Mouse (Mus musculus): ENCODE results near the gene Zc3h12d. TPM values are rescaled to one million over a fixed set of nuclear protein-coding genes. Genes with fewer than 3 reads are reported as not detected.
"Not testable (repeated sequence)": the region's sequence is repeated elsewhere in the genome, so short reads cannot be mapped to it uniquely, and the experiment has no call there.

Zc3h12d gene
- polyA plus RNA-seq, 1 experiment, result 1.2 TPM

GRCm38 (mm10) chr10:7871381-7872020 lies 39.2 kb downstream of the Zc3h12d start:
- DNase-seq (ENCODE audit: low read depth), result no peak

DNA sequence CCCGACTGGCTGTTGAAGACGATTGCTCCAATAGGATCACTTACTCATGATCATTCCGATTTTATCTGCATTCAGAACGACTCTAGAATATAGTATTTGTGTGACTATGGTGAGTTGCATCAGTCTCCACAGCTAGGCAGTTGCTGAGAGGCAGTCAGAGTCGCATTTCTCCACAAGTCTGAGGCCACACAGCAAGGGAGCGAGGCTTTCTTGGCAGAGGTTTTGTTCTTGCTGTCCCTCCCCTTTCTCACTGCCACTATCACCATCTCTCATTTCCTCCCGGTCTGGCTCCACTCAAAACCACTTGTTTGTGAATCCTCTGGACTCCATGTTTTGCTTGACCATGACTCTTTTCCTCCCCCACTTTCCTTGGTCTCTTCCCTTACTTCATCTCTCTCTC lies 41.9 kb downstream of the Zc3h12d start:
- DNase-seq (ENCODE audit: low read depth), result no peak

DNA sequence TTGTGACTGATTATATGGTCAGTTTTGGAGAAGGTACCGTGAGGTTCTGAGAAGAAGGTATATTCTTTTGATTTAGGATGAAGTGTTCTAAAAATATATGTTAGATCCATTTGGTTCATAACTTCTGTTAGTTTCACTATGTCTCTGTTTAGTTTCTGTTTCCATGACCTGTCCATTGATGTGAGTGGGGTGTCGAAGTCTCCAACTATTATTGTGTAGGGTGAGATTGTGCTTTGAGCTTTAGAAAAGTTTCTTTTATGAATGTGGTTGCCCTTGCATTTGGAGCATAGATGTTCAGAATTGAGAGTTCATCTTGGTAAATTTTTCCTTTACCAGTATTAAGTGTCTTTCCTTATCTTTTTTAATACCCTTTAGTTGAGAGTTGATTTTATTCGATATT lies 48.0 kb downstream of the Zc3h12d start:
- not testable (repeated sequence) for DNase-seq (ENCODE audit: low read depth)

DNA sequence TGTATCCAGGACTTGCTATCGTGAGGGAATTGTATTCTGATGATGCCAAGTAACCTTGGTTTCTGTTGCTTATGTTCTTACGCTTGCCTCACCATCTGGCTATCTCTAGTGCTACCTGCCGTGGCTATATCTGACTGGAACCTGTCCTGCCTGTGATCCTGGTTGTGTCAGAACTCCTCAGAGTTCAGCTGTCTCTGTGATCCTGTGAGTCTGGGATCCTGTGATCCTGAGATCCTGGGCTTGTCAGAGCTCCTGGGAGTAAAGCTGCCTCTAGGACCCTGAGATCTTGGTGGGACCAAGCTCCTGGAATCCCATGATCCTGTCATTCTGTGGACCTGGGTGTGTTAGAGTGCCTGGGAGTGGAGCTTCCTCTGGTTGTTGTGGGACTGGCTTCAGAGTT lies 49.7 kb downstream of the Zc3h12d start:
- no peak for DNase-seq (ENCODE audit: low read depth)

- no peak for DNase-seq (ENCODE audit: low read depth)
These were observed 51.3 kb downstream of the Zc3h12d start for GRCm38 (mm10) chr10:7883524-7883923.

- no peak for DNase-seq (ENCODE audit: low read depth)
These were observed 56.1 kb downstream of the Zc3h12d start for GRCm38 (mm10) chr10:7888256-7888868.

- no peak for DNase-seq (ENCODE audit: low read depth)
These were observed 68.7 kb downstream of the Zc3h12d start for GRCm38 (mm10) chr10:7900719-7901627.

GRCm38 (mm10) chr10:7904157-7904556 lies 71.9 kb downstream of the Zc3h12d start:
- DNase-seq (ENCODE audit: low read depth), result no peak

GRCm38 (mm10) chr10:7907151-7907550 lies 74.9 kb downstream of the Zc3h12d start:
- DNase-seq (ENCODE audit: low read depth), result no peak

DNA sequence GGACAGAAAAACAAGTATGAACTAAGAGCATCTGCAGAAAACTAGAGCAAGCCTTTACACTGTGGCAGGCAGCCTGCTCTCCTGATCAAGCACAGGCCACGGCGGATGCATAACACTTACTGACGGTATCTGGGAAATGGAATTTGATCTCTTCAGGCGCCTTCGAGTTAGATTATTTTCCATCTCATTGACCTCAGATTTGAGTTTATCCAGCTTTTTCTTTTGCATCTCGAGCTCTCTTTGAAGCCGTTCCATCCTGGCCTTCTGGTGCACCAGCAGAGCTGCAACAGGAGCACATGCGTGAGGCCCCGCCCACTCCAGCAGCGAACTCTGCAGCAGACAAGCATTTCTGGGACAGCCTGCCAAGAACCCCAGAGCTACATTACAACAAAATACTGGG lies 79.0 kb downstream of the Zc3h12d start:
- no peak for DNase-seq (ENCODE audit: low read depth)

Other genes with a start within 250 kb of the Zc3h12d start
- gene Lrp11, start 242.7 kb upstream of the Zc3h12d start, polyA plus RNA-seq (2012; rRNA removed), result 3.8 and 4.0 TPM in 2 replicates
- gene Nup43, start 165.0 kb upstream of the Zc3h12d start, polyA plus RNA-seq (2012; rRNA removed), result 8.3 and 8.4 TPM in 2 replicates
- 31.3 and 36.0 TPM in 2 replicates for gene Pcmt1, start 151.3 kb upstream of the Zc3h12d start, polyA plus RNA-seq (2012; rRNA removed)
- 17.7 and 19.1 TPM in 2 replicates for gene Lats1, start 151.3 kb upstream of the Zc3h12d start, polyA plus RNA-seq (2012; rRNA removed)
- gene Katna1, start 106.5 kb upstream of the Zc3h12d start, polyA plus RNA-seq (2012; rRNA removed), result 4.1 and 6.0 TPM in 2 replicates
- 61.1 and 63.9 TPM in 2 replicates for gene Ginm1, start 39.6 kb upstream of the Zc3h12d start, polyA plus RNA-seq (2012; rRNA removed)
- 7.9 and 9.5 TPM in 2 replicates for gene Ppil4, start 39.6 kb upstream of the Zc3h12d start, polyA plus RNA-seq (2012; rRNA removed)
- gene Tab2, start 123.8 kb downstream of the Zc3h12d start, polyA plus RNA-seq (2012; rRNA removed), result 41.2 and 42.9 TPM in 2 replicates

Measured in gonadal fat pad, adult 2 months (tissue).